Mouse (Mus musculus): ENCODE measurements at regions not wholly inside any gene's neighbourhood (a gene's known extent, or its start where the extent isn't known, plus 50 kb on each side); places are given as distances from the start of the nearest gene placed in this dataset.
A peak's percentile ranks its signal among the peaks of the same experiment; 100 is the strongest.

DNA sequence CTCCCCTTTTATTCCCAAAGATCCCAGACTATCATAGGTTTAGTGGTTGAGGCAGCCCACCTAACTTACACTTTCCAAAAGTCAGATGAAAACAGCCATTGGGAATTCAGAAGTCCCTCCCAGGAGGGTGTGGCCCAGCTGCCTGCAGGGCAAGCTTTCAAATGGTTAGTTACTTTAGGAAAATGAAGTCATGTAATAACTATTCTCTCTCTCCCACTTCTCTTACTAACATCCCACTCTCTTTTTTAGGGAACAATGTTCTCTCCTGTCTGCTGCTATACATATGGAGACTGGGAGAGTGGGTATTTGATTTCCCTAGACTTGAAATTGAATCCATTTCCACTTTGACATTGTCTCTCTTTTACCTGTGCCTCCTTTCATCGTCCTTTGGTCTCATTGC is 55.0 kb downstream of the Zfp648 start:
- no peak for DNase-seq (ENCODE audit: low spot score)

DNA sequence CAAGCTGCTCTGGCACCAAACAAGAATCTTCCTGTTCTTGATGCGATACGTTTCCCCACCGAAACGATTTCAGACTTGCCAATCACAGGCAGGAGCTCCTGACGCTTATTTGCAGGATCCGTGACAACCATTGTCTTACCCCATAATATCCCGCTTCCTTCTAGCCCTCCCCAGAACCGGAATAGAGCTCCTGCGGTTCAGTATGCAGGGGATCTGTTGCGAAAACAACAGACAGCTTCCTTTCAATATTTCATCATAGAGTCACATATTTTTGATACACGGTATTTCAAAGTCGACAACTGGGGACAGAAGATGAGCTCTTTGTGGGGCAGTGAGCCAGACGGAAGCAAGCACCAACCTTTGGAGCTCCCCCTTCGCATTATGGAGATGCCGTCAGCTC is 55.8 kb downstream of the Zfp648 start:
- DNase-seq (ENCODE audit: low spot score) = no peak

GRCm38 (mm10) chr1:154258511-154258910 is 57.5 kb downstream of the Zfp648 start:
- no peak for DNase-seq (ENCODE audit: low spot score)

GRCm38 (mm10) chr1:154260393-154260792 is 59.4 kb downstream of the Zfp648 start:
- no peak for DNase-seq (ENCODE audit: low spot score)

GRCm38 (mm10) chr1:154281438-154281837 is 80.5 kb downstream of the Zfp648 start:
- peak; percentile 84 for DNase-seq (ENCODE audit: low spot score)

- DNase-seq (ENCODE audit: low spot score) = no peak
Measured at GRCm38 (mm10) chr1:154286080-154286479, 85.1 kb downstream of the Zfp648 start.

GRCm38 (mm10) chr1:154292729-154293128 is 91.7 kb downstream of the Zfp648 start:
- no peak for DNase-seq (ENCODE audit: low spot score)

DNA sequence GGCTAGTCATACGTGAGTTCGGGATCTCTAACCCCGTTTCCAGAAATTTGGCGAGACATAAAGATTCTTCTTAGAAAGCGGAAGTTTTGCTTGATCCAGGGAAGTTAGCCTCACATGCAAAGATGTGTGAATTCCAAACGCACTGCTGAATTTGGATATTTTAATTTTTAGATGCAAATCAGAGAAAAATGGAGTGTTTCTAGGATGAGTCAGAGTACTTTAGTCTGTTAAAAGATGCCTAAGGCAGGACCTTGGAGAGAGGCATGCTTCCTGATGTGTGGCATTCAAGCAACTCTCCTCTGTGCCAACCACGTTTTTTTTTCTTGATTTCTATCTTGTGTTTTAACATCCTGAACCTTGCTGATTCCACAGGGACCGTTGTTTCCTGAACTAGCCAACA is 95.1 kb downstream of the Zfp648 start:
- no peak for DNase-seq (ENCODE audit: low spot score)

- no peak for DNase-seq (ENCODE audit: low spot score)
Measured at GRCm38 (mm10) chr1:154299866-154300265, 98.9 kb downstream of the Zfp648 start.

GRCm38 (mm10) chr1:154309650-154310049 is 108.7 kb downstream of the Zfp648 start:
- DNase-seq (ENCODE audit: low spot score) = no peak

All from embryo, embryonic 10 days (tissue).